In the genomic region with DNA sequence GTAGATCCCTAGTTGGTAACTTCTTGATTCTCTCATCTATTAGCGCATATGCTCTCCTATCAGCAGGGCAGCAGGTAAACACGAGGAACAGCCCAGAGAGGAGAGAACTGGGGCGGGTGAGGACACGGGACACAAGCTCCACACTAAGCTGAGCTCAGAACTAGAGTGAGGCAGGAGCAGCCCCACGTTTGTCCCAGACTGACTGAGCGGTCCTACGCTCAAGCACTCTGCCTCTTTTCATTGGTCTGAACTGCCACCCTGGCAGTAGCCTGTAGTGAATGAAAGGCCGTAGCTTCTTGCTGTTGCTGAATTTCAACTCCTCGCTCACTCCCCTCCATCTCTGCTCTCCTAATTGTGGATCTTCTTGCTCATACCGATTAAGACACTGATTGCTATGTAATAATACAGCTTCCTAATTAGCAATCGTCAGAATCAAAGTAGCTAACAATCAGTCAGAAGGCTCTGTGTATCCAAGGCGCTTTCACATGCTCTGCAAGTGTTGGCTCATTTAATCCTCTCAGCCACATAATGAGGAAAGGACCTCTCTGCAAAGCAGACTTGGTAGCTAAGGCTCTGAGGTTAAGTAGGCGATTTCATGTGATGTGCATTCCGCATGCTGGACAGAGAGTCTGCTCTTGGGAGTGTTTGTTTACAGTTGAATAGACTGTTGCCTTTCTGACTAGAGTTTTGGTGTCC, we compare ENCODE assay signal across 21 mouse cellular contexts.
A peak's percentile ranks its signal among the peaks of the same experiment; 100 is the strongest.
DNase-seq lines count a peak whose midpoint lies in the region; ATAC-seq lines count a peak whose summit lies in the region.
"Had no signal": no experiment of that assay in that cellular context is flagged by ENCODE, and none has a peak within 500 bp of the region (broad histone marks: within the 10 kb centered on the region; RNA-seq: fewer than 3 reads in every experiment).

No protein-coding gene starts in this region.

- WGBS in hindbrain, embryonic 12.5 days, result 72% methylated on average over 14 of the region's 14 CpGs
- WGBS in hindbrain, embryonic 11.5 days, result 73% methylated on average over 14 of the region's 14 CpGs
- 16% methylated on average over 14 of the region's 14 CpGs for WGBS in forebrain, embryonic 15.5 days
- 52% methylated on average over 14 of the region's 14 CpGs for WGBS in midbrain, embryonic 12.5 days

- DNase-seq in hindbrain, embryonic 11.5 days (ENCODE audit: low spot score), result no peak
- peak; percentile 27 for DNase-seq in ZHBTc4 (ENCODE audit: low read depth, low spot score)
- no peak for DNase-seq in kidney, adult 11 months
- DNase-seq in spleen, adult 18-20 months, result no peak
- no peak for DNase-seq in layer of hippocampus, postnatal 25 days (ENCODE audit: extremely low spot score in 1 of 2, low spot score in 1 of 2)
- DNase-seq: adrenal gland, postnatal 25 days; cerebellum, adult 8-10 months; gastrocnemius, postnatal 14 days; heart, postnatal 10 days; kidney, adult 9 months; left cerebral cortex, postnatal 4 days had no signal

- H3K4me3 ChIP-seq in hindbrain, embryonic 12.5 days, result no peak overlapping the region
- H3K4me3 ChIP-seq in hindbrain, embryonic 11.5 days (ENCODE audit: low read depth, low read length), result no peak overlapping the region
- H3K4me3 ChIP-seq in forebrain, embryonic 15.5 days, result no peak overlapping the region
- H3K4me3 ChIP-seq in midbrain, embryonic 12.5 days, result no peak overlapping the region
- H3K4me3 ChIP-seq: heart, embryonic 10.5 days; lung, embryonic 15.5 days; neural tube, embryonic 13.5 days had no signal

- H3K9ac ChIP-seq in hindbrain, embryonic 12.5 days, result no peak overlapping the region
- no peak overlapping the region for H3K9ac ChIP-seq in hindbrain, embryonic 11.5 days (ENCODE audit: low read depth, low read length)
- H3K9ac ChIP-seq in forebrain, embryonic 15.5 days (replicated peaks), result no peak overlapping the region
- no peak overlapping the region for H3K9ac ChIP-seq in midbrain, embryonic 12.5 days (replicated peaks)
- H3K9ac ChIP-seq: lung, embryonic 15.5 days; neural tube, embryonic 13.5 days had no signal

- H3K4me2 ChIP-seq in hindbrain, embryonic 12.5 days (replicated peaks), result no peak overlapping the region
- no peak overlapping the region for H3K4me2 ChIP-seq in hindbrain, embryonic 11.5 days (replicated peaks; ENCODE audit: low read depth, low read length)
- no peak overlapping the region for H3K4me2 ChIP-seq in forebrain, embryonic 15.5 days (replicated peaks)
- no peak overlapping the region for H3K4me2 ChIP-seq in midbrain, embryonic 12.5 days (replicated peaks)
- H3K4me2 ChIP-seq: liver, embryonic 11.5 days; lung, embryonic 15.5 days; neural tube, embryonic 13.5 days had no signal

- peaks cover 2% of the 10 kb centered on the region; the same call in 1 of the 2 replicates for H3K4me1 ChIP-seq in hindbrain, embryonic 12.5 days
- H3K4me1 ChIP-seq in hindbrain, embryonic 11.5 days (replicated peaks; ENCODE audit: control insufficient read depth, insufficient read depth, low read length), result no peaks in the 10 kb centered on the region
- peaks cover 25% of the 10 kb centered on the region for H3K4me1 ChIP-seq in forebrain, embryonic 15.5 days
- H3K4me1 ChIP-seq in midbrain, embryonic 12.5 days, result peaks cover 16% of the 10 kb centered on the region; the same call in 1 of the 2 replicates
- H3K4me1 ChIP-seq: heart, embryonic 10.5 days; lung, embryonic 15.5 days had no signal

- ATAC-seq in hindbrain, embryonic 12.5 days (ENCODE audit: low FRiP score), result peak; percentile 38; the same call in 1 of the 2 replicates
- no peak for ATAC-seq in hindbrain, embryonic 11.5 days (ENCODE audit: low FRiP score)
- ATAC-seq in forebrain, embryonic 15.5 days (replicated peaks), result peak; percentile 82
- ATAC-seq in midbrain, embryonic 12.5 days (ENCODE audit: low FRiP score, low read depth), result peak; percentile 73
- ATAC-seq: inflammation-experienced regulatory T-cells, adult 6 months had no signal

- no peaks in the 10 kb centered on the region for H3K36me3 ChIP-seq in hindbrain, embryonic 12.5 days
- H3K36me3 ChIP-seq in hindbrain, embryonic 11.5 days (ENCODE audit: control insufficient read depth, insufficient read depth, low read length), result no peaks in the 10 kb centered on the region
- H3K36me3 ChIP-seq in forebrain, embryonic 15.5 days, result no peaks in the 10 kb centered on the region
- H3K36me3 ChIP-seq in midbrain, embryonic 12.5 days, result no peaks in the 10 kb centered on the region
- H3K36me3 ChIP-seq: heart, embryonic 10.5 days; lung, embryonic 15.5 days; neural tube, embryonic 13.5 days had no signal

- no peaks in the 10 kb centered on the region for H3K9me3 ChIP-seq in hindbrain, embryonic 12.5 days (replicated peaks)
- no peaks in the 10 kb centered on the region for H3K9me3 ChIP-seq in hindbrain, embryonic 11.5 days (ENCODE audit: control insufficient read depth, low read length)
- no peaks in the 10 kb centered on the region for H3K9me3 ChIP-seq in forebrain, embryonic 15.5 days
- H3K9me3 ChIP-seq in midbrain, embryonic 12.5 days, result no peaks in the 10 kb centered on the region
- H3K9me3 ChIP-seq: heart, embryonic 10.5 days; lung, embryonic 15.5 days; neural tube, embryonic 13.5 days had no signal

- no peak overlapping the region for H3K27ac ChIP-seq in hindbrain, embryonic 12.5 days
- no peak overlapping the region for H3K27ac ChIP-seq in hindbrain, embryonic 11.5 days (ENCODE audit: low read depth, low read length)
- H3K27ac ChIP-seq in forebrain, embryonic 15.5 days (replicated peaks), result peak overlapping the region; percentile 44
- peak overlapping the region; percentile 7; the same call in 1 of the 2 replicates for H3K27ac ChIP-seq in midbrain, embryonic 12.5 days (replicated peaks)
- H3K27ac ChIP-seq: heart, embryonic 10.5 days; lung, embryonic 15.5 days; macrophage; neural tube, embryonic 13.5 days had no signal

- no peaks in the 10 kb centered on the region for H3K27me3 ChIP-seq in hindbrain, embryonic 12.5 days
- no peaks in the 10 kb centered on the region for H3K27me3 ChIP-seq in hindbrain, embryonic 11.5 days (ENCODE audit: control insufficient read depth, insufficient read depth, low read length)
- no peaks in the 10 kb centered on the region for H3K27me3 ChIP-seq in forebrain, embryonic 15.5 days
- H3K27me3 ChIP-seq in midbrain, embryonic 12.5 days, result no peaks in the 10 kb centered on the region
- H3K27me3 ChIP-seq: CH12.LX; lung, embryonic 15.5 days; neural tube, embryonic 13.5 days had no signal

Comparison
In these comparisons a context has a peak if more than half of its experiments do, and no peak if none do; other contexts are left out.
1. H3K27ac ChIP-seq: peak in forebrain, embryonic 15.5 days (single experiment) and midbrain, embryonic 12.5 days (single experiment); none in hindbrain, embryonic 12.5 days (single experiment) and hindbrain, embryonic 11.5 days (single experiment).